Mouse (Mus musculus) liver, postnatal 0 days (tissue): ENCODE results near the gene Stard3nl.

Experiments
- CTCF ChIP-seq: sonication (generic); IDR thresholded peaks from 2 replicates; pipeline ENCODE4 v1.5.1; 2016; ENCODE audit warnings: antibody characterized with exemption, low read depth
- EP300 ChIP-seq: IDR thresholded peaks from 2 replicates; pipeline ENCODE4 v1.6.1; 2016; ENCODE audit warnings: antibody characterized with exemption, low read depth, mild to moderate bottlenecking

DNA sequence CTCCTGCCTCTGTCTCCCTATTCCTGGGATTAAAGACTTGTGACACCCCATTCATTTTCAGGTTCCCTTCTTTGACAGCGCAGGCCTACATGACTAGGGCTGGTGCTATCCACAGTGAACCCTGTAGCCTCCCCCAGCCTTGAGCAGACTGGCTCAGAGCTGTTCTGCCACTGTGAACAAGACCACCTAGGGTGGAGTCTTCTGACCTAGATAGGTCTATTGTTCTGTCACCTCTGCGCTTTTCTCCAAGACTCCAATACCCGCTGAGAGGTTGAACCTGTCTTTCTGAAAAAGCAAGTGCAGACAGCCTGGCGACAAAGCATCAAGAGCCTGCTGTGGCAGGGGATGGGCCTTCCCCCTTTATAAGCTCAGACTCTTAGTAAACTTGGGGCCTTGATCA lies 29.0 kb upstream of the Stard3nl start:
- TF ChIP-seq EP300 (no peak), CTCF (no peak)
